Mouse (Mus musculus): ENCODE measurements around the gene Bcr. TPM values are rescaled to one million over a fixed set of nuclear protein-coding genes. Genes with fewer than 3 reads are reported as not detected.

Gene Bcr
- polyA plus RNA-seq, 1 experiment from 2014 or later: 5.6 TPM

GRCm38 (mm10) chr10:75129283-75129710, 68.9 kb downstream of the Bcr start:
- DNase-seq (ENCODE audit: low spot score): no peak

- no peak for DNase-seq (ENCODE audit: low spot score)
Measured at GRCm38 (mm10) chr10:75130372-75131046, 70.1 kb downstream of the Bcr start.

GRCm38 (mm10) chr10:75131625-75132024, 71.2 kb downstream of the Bcr start:
- no peak for DNase-seq (ENCODE audit: low spot score)

- DNase-seq (ENCODE audit: low spot score): no peak
Measured at GRCm38 (mm10) chr10:75134861-75135517, 74.6 kb downstream of the Bcr start.

GRCm38 (mm10) chr10:75135518-75136162, 75.2 kb downstream of the Bcr start:
- DNase-seq (ENCODE audit: low spot score): no peak

- peak; percentile 89 for DNase-seq (ENCODE audit: low spot score)
Measured at GRCm38 (mm10) chr10:75137148-75137547, 76.8 kb downstream of the Bcr start.

- DNase-seq (ENCODE audit: low spot score): no peak
Measured at GRCm38 (mm10) chr10:75145221-75145620, 84.8 kb downstream of the Bcr start.

- peak; percentile 78 for DNase-seq (ENCODE audit: low spot score)
Measured at GRCm38 (mm10) chr10:75146001-75146400, 85.6 kb downstream of the Bcr start.

- no peak for DNase-seq (ENCODE audit: low spot score)
Measured at GRCm38 (mm10) chr10:75146619-75147018, 86.2 kb downstream of the Bcr start.

GRCm38 (mm10) chr10:75148295-75148694, 87.9 kb downstream of the Bcr start:
- DNase-seq (ENCODE audit: low spot score): no peak

GRCm38 (mm10) chr10:75150361-75150760, 90.0 kb downstream of the Bcr start:
- no peak for DNase-seq (ENCODE audit: low spot score)

GRCm38 (mm10) chr10:75151311-75151710, 90.9 kb downstream of the Bcr start:
- peak; percentile 82 for DNase-seq (ENCODE audit: low spot score)

- no peak for DNase-seq (ENCODE audit: low spot score)
Measured at GRCm38 (mm10) chr10:75156835-75157234, 96.4 kb downstream of the Bcr start.

- DNase-seq (ENCODE audit: low spot score): no peak
Measured at GRCm38 (mm10) chr10:75157713-75158112, 97.3 kb downstream of the Bcr start.

GRCm38 (mm10) chr10:75158356-75158755, 98.0 kb downstream of the Bcr start:
- DNase-seq (ENCODE audit: low spot score): no peak

GRCm38 (mm10) chr10:75160171-75160900, 99.9 kb downstream of the Bcr start:
- DNase-seq (ENCODE audit: low spot score): no peak

- no peak for DNase-seq (ENCODE audit: low spot score)
Measured at GRCm38 (mm10) chr10:75165825-75166481, 105.6 kb downstream of the Bcr start.

GRCm38 (mm10) chr10:75166601-75167000, 106.2 kb downstream of the Bcr start:
- DNase-seq (ENCODE audit: low spot score): no peak

GRCm38 (mm10) chr10:75170207-75170850, 109.9 kb downstream of the Bcr start:
- no peak for DNase-seq (ENCODE audit: low spot score)

- DNase-seq (ENCODE audit: low spot score): no peak
Measured at GRCm38 (mm10) chr10:75173056-75173455, 112.7 kb downstream of the Bcr start.

GRCm38 (mm10) chr10:75173712-75174111, 113.3 kb downstream of the Bcr start:
- DNase-seq (ENCODE audit: low spot score): no peak

Data from thymus, postnatal 0 days (tissue).